Mouse (Mus musculus) heart, postnatal 0 days (tissue): ENCODE measurements at regions not wholly inside any gene's neighbourhood (a gene's known extent, or its start where the extent isn't known, plus 50 kb on each side); places are given as distances from the start of the nearest gene placed in this dataset.

Source experiments
- CTCF ChIP-seq: IDR thresholded peaks from 2 replicates; pipeline ENCODE4 v1.5.1; 2016; ENCODE audit warnings: antibody characterized with exemption, control low read depth, low read depth
- EP300 ChIP-seq: IDR thresholded peaks from 2 replicates; pipeline ENCODE4 v1.6.1; 2016; ENCODE audit warnings: antibody characterized with exemption, low read depth

GRCm38 (mm10) chr14:71177341-71177740, 577.7 kb upstream of the Fam160b2 start:
- TF ChIP-seq EP300 = no peak
- TF ChIP-seq CTCF = no peak
